Mouse (Mus musculus): ENCODE measurements around the gene Cbfa2t2. TPM values are rescaled to one million over a fixed set of nuclear protein-coding genes. Genes with fewer than 3 reads are reported as not detected.
A peak's percentile ranks its signal among the peaks of the same experiment; 100 is the strongest.

Gene Cbfa2t2
- polyA plus RNA-seq, 1 experiment = 5.1 TPM

- Histone ChIP-seq H3K27me3 (ENCODE audit: control insufficient read depth, insufficient read depth, low read length) (no peaks in the 10 kb centered on the region), H3K36me3 (ENCODE audit: control insufficient read depth, insufficient read depth, low read length) (no peaks in the 10 kb centered on the region), H3K4me3 (ENCODE audit: extremely low read depth, insufficient read depth, insufficient read length) (peak overlapping the region; percentile 63), H3K4me1 (ENCODE audit: control insufficient read depth, insufficient read depth, insufficient read length) (peaks cover 6% of the 10 kb centered on the region), H3K27ac (ENCODE audit: insufficient read depth, low read length) (peak overlapping the region; percentile 54)
- WGBS = 1% methylated on average over 65 of the region's 70 CpGs
- DNase-seq (ENCODE audit: low read depth in 1 of 2, low spot score in 2 of 2) = peak; percentile 28 to 44
- TF ChIP-seq CTCF (IDR thresholded peaks at IDR 0.05; ENCODE audit: extremely low read depth, insufficient read depth, insufficient read length, insufficient replicate concordance) (no peak), POLR2A (IDR thresholded peaks at IDR 0.05; ENCODE audit: low read depth, low read length) (no peak)
Measured at GRCm38 (mm10) chr2:154569071-154569748, 132.9 kb downstream of the Cbfa2t2 start.

DNA sequence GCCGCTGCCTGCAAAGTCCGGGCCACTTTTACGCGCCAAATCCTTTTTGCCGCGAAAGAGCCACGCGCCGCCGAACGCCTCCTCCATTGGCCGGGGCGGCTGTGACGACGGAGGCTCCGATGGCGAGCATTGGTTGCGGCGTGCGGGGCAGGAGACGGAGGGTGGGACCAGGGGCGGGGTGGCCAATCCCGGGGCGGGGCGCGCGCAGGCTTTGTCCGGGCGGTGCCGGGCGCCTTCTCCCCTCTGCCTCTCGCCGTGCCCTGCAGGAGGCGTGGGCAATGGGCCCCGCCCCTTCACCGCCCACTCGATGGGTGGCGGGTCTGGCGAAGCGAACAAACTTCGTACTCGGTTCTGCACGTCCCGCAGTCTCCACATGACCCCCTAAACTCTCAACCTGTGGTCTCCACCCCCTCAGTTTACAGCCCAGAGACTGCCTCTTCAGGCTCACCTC is 133.6 kb downstream of the Cbfa2t2 start, which contains the start of gene E2f1:
E2f1 (minus strand) TSS at position 57 of the 451 bp plus-strand sequence.
- under 1% methylated on average over 44 of the region's 44 CpGs for WGBS
- no peaks in the 10 kb centered on the region for H3K36me3 ChIP-seq (ENCODE audit: control insufficient read depth, insufficient read depth, low read length)
- peak within 1 kb of the TSS; percentile 63 for H3K4me3 ChIP-seq (ENCODE audit: extremely low read depth, insufficient read depth, insufficient read length)
- peak within 1 kb of the TSS; percentile 54 for H3K27ac ChIP-seq (ENCODE audit: insufficient read depth, low read length)
- TF ChIP-seq POLR2A (IDR thresholded peaks at IDR 0.05; ENCODE audit: low read depth, low read length) (no peak), CTCF (IDR thresholded peaks at IDR 0.05; ENCODE audit: extremely low read depth, insufficient read depth, insufficient read length, insufficient replicate concordance) (no peak)
- peaks cover 7% of the 10 kb centered on the region for H3K4me1 ChIP-seq (ENCODE audit: control insufficient read depth, insufficient read depth, insufficient read length)
- DNase-seq (ENCODE audit: low read depth in 1 of 2, low spot score in 2 of 2) = peak; percentile 86 to 93
- H3K27me3 ChIP-seq (ENCODE audit: control insufficient read depth, insufficient read depth, low read length) = no peaks in the 10 kb centered on the region

DNA sequence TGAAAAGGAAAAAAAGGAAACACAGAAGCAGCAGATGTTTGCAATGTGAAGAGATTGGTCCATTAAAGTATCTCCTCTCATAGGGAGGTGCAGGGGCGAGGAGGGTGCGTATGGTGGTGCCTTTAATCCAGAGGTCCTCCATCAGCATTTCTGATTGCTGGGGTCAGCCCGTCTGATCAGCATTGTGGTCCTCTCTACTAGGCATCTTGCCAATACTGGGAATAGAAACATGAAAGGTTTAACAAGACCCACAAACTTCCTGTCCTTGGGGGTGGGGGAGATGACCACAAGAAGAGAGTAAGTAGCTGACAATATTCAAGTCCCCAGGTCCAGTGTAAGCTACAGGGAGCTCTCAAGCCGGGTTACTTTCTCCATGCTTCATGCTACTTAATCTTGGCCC is 134.4 kb downstream of the Cbfa2t2 start:
- WGBS = 29% methylated on average over 4 of the region's 4 CpGs
- Histone ChIP-seq H3K4me3 (ENCODE audit: extremely low read depth, insufficient read depth, insufficient read length) (no peak overlapping the region), H3K4me1 (ENCODE audit: control insufficient read depth, insufficient read depth, insufficient read length) (peaks cover 7% of the 10 kb centered on the region), H3K27ac (ENCODE audit: insufficient read depth, low read length) (no peak overlapping the region), H3K27me3 (ENCODE audit: control insufficient read depth, insufficient read depth, low read length) (no peaks in the 10 kb centered on the region), H3K36me3 (ENCODE audit: control insufficient read depth, insufficient read depth, low read length) (no peaks in the 10 kb centered on the region)
- no peak for DNase-seq (ENCODE audit: low read depth in 1 of 2, low spot score in 2 of 2)
- TF ChIP-seq POLR2A (IDR thresholded peaks at IDR 0.05; ENCODE audit: low read depth, low read length) (no peak), CTCF (IDR thresholded peaks at IDR 0.05; ENCODE audit: extremely low read depth, insufficient read depth, insufficient read length, insufficient replicate concordance) (no peak)

GRCm38 (mm10) chr2:154571266-154571665 is 135.0 kb downstream of the Cbfa2t2 start:
- WGBS = 87% methylated on average over 4 of the region's 4 CpGs
- Histone ChIP-seq H3K36me3 (ENCODE audit: control insufficient read depth, insufficient read depth, low read length) (no peaks in the 10 kb centered on the region), H3K27me3 (ENCODE audit: control insufficient read depth, insufficient read depth, low read length) (no peaks in the 10 kb centered on the region), H3K4me3 (ENCODE audit: extremely low read depth, insufficient read depth, insufficient read length) (no peak overlapping the region), H3K4me1 (ENCODE audit: control insufficient read depth, insufficient read depth, insufficient read length) (peaks cover 7% of the 10 kb centered on the region), H3K27ac (ENCODE audit: insufficient read depth, low read length) (no peak overlapping the region)
- TF ChIP-seq CTCF (IDR thresholded peaks at IDR 0.05; ENCODE audit: extremely low read depth, insufficient read depth, insufficient read length, insufficient replicate concordance) (no peak), POLR2A (IDR thresholded peaks at IDR 0.05; ENCODE audit: low read depth, low read length) (no peak)
- no peak for DNase-seq (ENCODE audit: low read depth in 1 of 2, low spot score in 2 of 2)

DNA sequence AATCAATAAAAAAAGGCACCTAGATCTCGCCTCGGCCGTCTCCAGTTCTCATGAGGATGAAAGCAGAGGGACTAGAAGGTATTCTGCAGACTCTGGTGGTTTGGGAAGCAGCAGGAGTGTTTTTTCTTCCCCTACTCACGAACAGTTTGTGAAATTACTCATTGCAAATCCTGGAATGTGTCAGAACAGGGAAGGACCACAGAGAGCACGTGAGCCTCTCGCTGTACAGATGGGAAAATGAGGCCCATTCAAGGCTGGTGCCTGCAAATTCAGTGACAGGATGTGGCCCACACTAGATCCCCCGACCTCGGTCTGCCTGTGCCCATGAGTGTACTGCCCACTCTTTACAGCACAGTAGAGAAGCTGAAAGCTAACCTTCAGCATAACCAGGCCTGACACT is 135.7 kb downstream of the Cbfa2t2 start:
- Histone ChIP-seq H3K4me1 (ENCODE audit: control insufficient read depth, insufficient read depth, insufficient read length) (peaks cover 7% of the 10 kb centered on the region), H3K36me3 (ENCODE audit: control insufficient read depth, insufficient read depth, low read length) (no peaks in the 10 kb centered on the region), H3K27ac (ENCODE audit: insufficient read depth, low read length) (no peak overlapping the region), H3K4me3 (ENCODE audit: extremely low read depth, insufficient read depth, insufficient read length) (no peak overlapping the region), H3K27me3 (ENCODE audit: control insufficient read depth, insufficient read depth, low read length) (no peaks in the 10 kb centered on the region)
- TF ChIP-seq CTCF (IDR thresholded peaks at IDR 0.05; ENCODE audit: extremely low read depth, insufficient read depth, insufficient read length, insufficient replicate concordance) (no peak), POLR2A (IDR thresholded peaks at IDR 0.05; ENCODE audit: low read depth, low read length) (no peak)
- 81% methylated on average over 8 of the region's 8 CpGs for WGBS
- DNase-seq (ENCODE audit: low read depth in 1 of 2, low spot score in 2 of 2) = no peak

GRCm38 (mm10) chr2:154572996-154573395 is 136.7 kb downstream of the Cbfa2t2 start:
- Histone ChIP-seq H3K27me3 (ENCODE audit: control insufficient read depth, insufficient read depth, low read length) (no peaks in the 10 kb centered on the region), H3K4me1 (ENCODE audit: control insufficient read depth, insufficient read depth, insufficient read length) (peaks cover 7% of the 10 kb centered on the region), H3K36me3 (ENCODE audit: control insufficient read depth, insufficient read depth, low read length) (no peaks in the 10 kb centered on the region), H3K4me3 (ENCODE audit: extremely low read depth, insufficient read depth, insufficient read length) (no peak overlapping the region), H3K27ac (ENCODE audit: insufficient read depth, low read length) (no peak overlapping the region)
- TF ChIP-seq POLR2A (IDR thresholded peaks at IDR 0.05; ENCODE audit: low read depth, low read length) (no peak), CTCF (IDR thresholded peaks at IDR 0.05; ENCODE audit: extremely low read depth, insufficient read depth, insufficient read length, insufficient replicate concordance) (no peak)
- DNase-seq (ENCODE audit: low read depth in 1 of 2, low spot score in 2 of 2) = no peak
- 89% methylated on average over 3 of the region's 3 CpGs for WGBS

- peak overlapping the region; percentile 79 for H3K27ac ChIP-seq (ENCODE audit: insufficient read depth, low read length)
- peak overlapping the region; percentile 26; the same call in 1 of the 2 replicates for H3K4me3 ChIP-seq (ENCODE audit: extremely low read depth, insufficient read depth, insufficient read length)
- H3K27me3 ChIP-seq (ENCODE audit: control insufficient read depth, insufficient read depth, low read length) = no peaks in the 10 kb centered on the region
- H3K4me1 ChIP-seq (ENCODE audit: control insufficient read depth, insufficient read depth, insufficient read length) = peaks cover 3% of the 10 kb centered on the region
- DNase-seq (ENCODE audit: low read depth in 1 of 2, low spot score in 2 of 2) = peak; percentile 27 to 37
- 26% methylated on average over 7 of the region's 7 CpGs for WGBS
- TF ChIP-seq CTCF (IDR thresholded peaks at IDR 0.05; ENCODE audit: extremely low read depth, insufficient read depth, insufficient read length, insufficient replicate concordance) (no peak), POLR2A (IDR thresholded peaks at IDR 0.05; ENCODE audit: low read depth, low read length) (no peak)
- H3K36me3 ChIP-seq (ENCODE audit: control insufficient read depth, insufficient read depth, low read length) = no peaks in the 10 kb centered on the region
Measured at GRCm38 (mm10) chr2:154574271-154574670, 138.0 kb downstream of the Cbfa2t2 start.
